Mouse (Mus musculus) G1E-ER4 (cell line): ENCODE data around the gene Frmd5. TPM values are rescaled to one million over a fixed set of nuclear protein-coding genes. Genes with fewer than 3 reads are reported as not detected.
"Not testable (repeated sequence)": the region's sequence is repeated elsewhere in the genome, so short reads cannot be mapped to it uniquely, and the experiment has no call there.

Source experiments
- GATA1 ChIP-seq: IDR thresholded peaks from one replicate; pipeline ENCODE4 v1.8.0; 2012; ENCODE audit warnings: low read length, inconsistent platforms
- polyA plus RNA-seq: library from polyadenylated mRNA; stranded (reverse); fragments of >175 nt; gene quantifications from 2 replicates; pipeline ENCODE4 v1.2.3, GENCODE M21; 2012

Frmd5 gene
- polyA plus RNA-seq, 1 experiment = 16.7 TPM

GRCm38 (mm10) chr2:121509584-121509983 lies 297.3 kb downstream of the Frmd5 start:
- no peak for TF ChIP-seq GATA1

GRCm38 (mm10) chr2:121507951-121508330 lies 298.9 kb downstream of the Frmd5 start:
- TF ChIP-seq GATA1 = no peak

- no peak for TF ChIP-seq GATA1
Measured at GRCm38 (mm10) chr2:121507173-121507950, 299.5 kb downstream of the Frmd5 start.

DNA sequence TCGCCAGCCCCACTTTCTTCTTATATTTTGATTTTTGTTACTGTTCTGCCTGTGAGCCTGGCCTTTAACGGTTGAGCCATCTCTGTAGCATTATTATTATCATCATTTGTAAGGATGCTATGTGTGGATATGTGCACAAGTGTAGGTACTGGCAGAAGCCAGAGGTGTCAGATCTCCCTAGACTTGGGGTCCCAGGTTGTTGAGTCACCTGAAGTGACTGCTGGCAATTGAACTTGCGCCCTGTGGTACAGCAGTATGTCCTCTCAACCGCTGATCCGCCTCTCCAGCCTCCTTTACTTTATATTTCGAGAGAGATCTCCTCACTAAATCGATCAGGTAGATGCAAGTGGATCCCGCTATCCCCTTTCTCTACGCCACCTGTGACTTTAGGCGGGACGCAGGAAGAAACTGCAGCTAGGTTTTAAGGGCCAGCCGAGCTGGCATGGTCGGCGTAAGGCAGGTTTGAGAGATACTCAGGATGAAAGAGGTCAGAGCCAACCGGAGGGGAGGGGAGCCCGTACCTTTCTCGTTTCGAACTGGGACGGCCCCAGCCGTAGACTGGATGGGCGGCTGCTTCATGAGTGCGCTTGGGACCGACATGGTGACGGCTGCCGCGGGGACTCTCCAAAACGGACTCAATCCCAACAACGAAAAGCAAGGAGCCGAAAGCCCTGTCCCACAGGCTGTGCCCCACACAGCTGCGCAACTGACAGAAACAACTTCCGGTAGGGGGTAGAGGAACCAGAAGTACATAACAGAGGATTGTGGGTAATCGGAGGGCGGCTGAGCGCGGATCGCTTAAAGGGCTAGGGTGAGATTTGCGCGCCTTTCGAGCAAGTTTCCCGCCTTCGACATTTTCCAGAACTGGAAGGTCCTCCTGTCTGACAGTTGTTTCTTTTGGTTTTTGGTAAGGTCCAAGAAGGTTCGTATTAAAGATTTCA lies 300.7 kb downstream of the Frmd5 start, which contains the start of the genes Mfap1a and Wdr76:
Gene Mfap1a (minus strand): TSS at position 724 of the 941 bp plus-strand sequence.
Gene Wdr76 (plus strand): TSS at position 782 of the 941 bp plus-strand sequence.
- TF ChIP-seq GATA1 = not testable (repeated sequence)

Other genes starting within 250 kb of the Frmd5 start
- 20.0 and 21.8 TPM in 2 replicates for gene Casc4, start 59.9 kb upstream of the Frmd5 start, polyA plus RNA-seq
- 2.8 and 3.8 TPM in 2 replicates for gene Ctdspl2, start 148.9 kb upstream of the Frmd5 start, polyA plus RNA-seq
- gene Mageb3, start 149.0 kb upstream of the Frmd5 start, polyA plus RNA-seq = 0.03 TPM in 1 of 2 replicates, not detected in the other
- 45.1 and 53.2 TPM in 2 replicates for gene Eif3j1, start 221.5 kb upstream of the Frmd5 start, polyA plus RNA-seq